Mouse (Mus musculus) forebrain, embryonic 15.5 days (tissue): ENCODE measurements at regions not wholly inside any gene's neighbourhood (a gene's known extent, or its start where the extent isn't known, plus 50 kb on each side); places are given as distances from the start of the nearest gene placed in this dataset.

Experiments
- ATAC-seq: fragments of 200-750 bp; cut with Nextera tagmentation; replicated peaks from 2 replicates; pipeline ENCODE4 v1.8.0; 2017; ENCODE audit warnings: mild to moderate bottlenecking, moderate TSS enrichment, moderate library complexity
- H3K27ac ChIP-seq: fragments of 300-500 bp; sonication (generic); replicated peaks from 2 replicates; pipeline ENCODE4 v1.5.1; 2015; ENCODE audit warnings: mild to moderate bottlenecking, inconsistent platforms
- H3K27me3 ChIP-seq: fragments of 300-500 bp; sonication (generic); 2 replicates; pipeline ENCODE4 v1.6.1; 2015; ENCODE audit warnings: inconsistent platforms
- H3K36me3 ChIP-seq: fragments of 300-500 bp; sonication (generic); 2 replicates; pipeline ENCODE4 v1.6.1; 2015; ENCODE audit warnings: mild to moderate bottlenecking, inconsistent platforms
- H3K4me1 ChIP-seq: fragments of 300-500 bp; sonication (generic); 2 replicates; pipeline ENCODE4 v1.6.1; 2015; ENCODE audit warnings: inconsistent platforms
- H3K4me2 ChIP-seq: fragments of 300-500 bp; sonication (generic); replicated peaks from 2 replicates; pipeline ENCODE4 v1.6.1; 2015; ENCODE audit warnings: mild to moderate bottlenecking, inconsistent platforms
- H3K4me3 ChIP-seq: fragments of 300-500 bp; sonication (generic); 2 replicates; pipeline ENCODE4 v1.5.1; 2015; ENCODE audit warnings: mild to moderate bottlenecking, inconsistent platforms
- H3K9ac ChIP-seq: fragments of 300-500 bp; sonication (generic); replicated peaks from 2 replicates; pipeline ENCODE4 v1.6.1; 2015; ENCODE audit warnings: mild to moderate bottlenecking, inconsistent platforms
- H3K9me3 ChIP-seq: fragments of 300-500 bp; sonication (generic); 2 replicates; pipeline ENCODE4 v1.6.1; 2016; ENCODE audit warnings: inconsistent platforms
- WGBS: fragments of 180-500 bp; shearing (Covaris S2); methylation state at CpG from one replicate; pipeline ENCODE4 v1.1.7; 2015; ENCODE audit warnings: mixed read lengths; 5-methylcytosine and 5-hydroxymethylcytosine counted together

DNA sequence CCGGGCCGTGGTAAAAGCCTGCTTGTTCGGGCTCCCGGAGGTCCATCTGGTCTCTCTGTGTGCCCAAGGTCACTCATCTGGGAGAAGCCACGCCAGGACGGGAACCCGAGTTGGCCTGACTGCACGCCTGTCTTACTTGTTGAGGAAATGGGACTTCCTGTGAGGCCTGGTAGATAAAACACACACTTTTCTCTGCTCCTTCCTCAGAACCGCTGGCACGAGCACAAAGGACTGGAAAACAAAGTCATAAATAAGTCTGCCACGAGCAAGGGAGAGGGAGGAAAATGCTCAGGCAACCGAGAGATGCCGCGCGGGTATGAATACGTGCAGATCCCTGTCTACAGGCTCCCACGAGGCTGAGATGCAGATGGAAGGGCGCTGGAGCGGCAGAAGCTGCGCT, 131.6 kb downstream of the Rybp start:
- Histone ChIP-seq H3K36me3 (no peaks in the 10 kb centered on the region), H3K4me3 (no peak overlapping the region)

DNA sequence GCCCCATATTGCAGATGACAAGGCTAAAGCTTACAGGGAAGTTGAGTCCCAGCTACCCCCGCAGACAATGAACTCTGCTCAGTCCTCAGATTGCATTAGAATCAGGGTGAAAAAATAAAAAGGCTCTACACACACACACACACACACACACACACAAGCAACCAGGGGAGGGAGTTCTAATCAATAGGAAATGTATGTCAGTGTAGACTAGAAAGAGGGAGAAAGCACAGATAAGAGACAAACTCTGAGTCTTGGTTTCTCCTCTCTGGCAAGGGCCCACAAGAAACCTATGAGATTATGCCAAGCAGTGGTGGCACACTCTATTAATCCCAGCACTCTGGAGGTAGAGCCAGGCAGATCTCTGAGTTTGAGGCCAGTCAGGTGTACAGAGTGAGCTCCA, 135.8 kb downstream of the Rybp start:
- no peak overlapping the region for H3K27ac ChIP-seq
- ATAC-seq: no peak
- no peak overlapping the region for H3K4me3 ChIP-seq
- peaks cover 24% of the 10 kb centered on the region for H3K4me1 ChIP-seq
- H3K9ac ChIP-seq: no peak overlapping the region
- no peak overlapping the region for H3K4me2 ChIP-seq
- H3K9me3 ChIP-seq: no peaks in the 10 kb centered on the region
- H3K27me3 ChIP-seq: no peaks in the 10 kb centered on the region
- 97% methylated on average over 1 of the region's 1 CpGs for WGBS
- H3K36me3 ChIP-seq: no peaks in the 10 kb centered on the region

More for the DNA sequence above, 131.6 kb downstream of the Rybp start:
- Histone ChIP-seq H3K27me3 (no peaks in the 10 kb centered on the region), H3K4me1 (peaks cover 25% of the 10 kb centered on the region), H3K27ac (peak overlapping the region; percentile 25; the same call in 1 of the 2 replicates), H3K4me2 (no peak overlapping the region), H3K9me3 (no peaks in the 10 kb centered on the region), H3K9ac (no peak overlapping the region)
- no peak for ATAC-seq
- WGBS: 45% methylated on average over 20 of the region's 20 CpGs

DNA sequence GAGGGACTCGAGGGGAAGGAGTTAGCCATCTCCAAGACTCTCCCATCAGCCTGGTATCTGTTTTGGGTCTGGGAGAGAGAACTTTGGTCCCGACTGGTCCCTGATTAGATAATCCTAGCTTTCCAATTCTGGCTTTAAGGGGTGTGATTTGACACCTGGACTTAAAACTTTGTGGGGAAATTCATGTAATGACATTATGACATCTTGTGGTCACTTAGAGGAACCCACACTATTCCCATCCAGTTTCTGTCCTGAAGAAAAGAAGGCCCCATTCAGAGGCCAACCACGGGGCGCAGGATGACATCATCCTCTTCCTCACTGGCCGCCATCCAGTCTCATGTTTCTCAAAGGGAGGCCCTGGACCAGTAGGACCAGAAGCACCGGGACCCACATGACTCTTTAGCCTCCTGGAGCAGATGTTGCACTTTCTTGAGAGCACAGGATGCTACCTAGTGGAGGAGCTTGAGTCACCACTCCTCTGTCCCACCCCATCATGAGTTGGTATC, 136.5 kb downstream of the Rybp start:
- no peak overlapping the region for H3K27ac ChIP-seq
- no peaks in the 10 kb centered on the region for H3K27me3 ChIP-seq
- no peak for ATAC-seq
- no peaks in the 10 kb centered on the region for H3K9me3 ChIP-seq
- H3K4me2 ChIP-seq: no peak overlapping the region
- no peak overlapping the region for H3K9ac ChIP-seq
- peaks cover 28% of the 10 kb centered on the region for H3K4me1 ChIP-seq
- no peak overlapping the region for H3K4me3 ChIP-seq
- WGBS: 58% methylated on average over 6 of the region's 6 CpGs
- no peaks in the 10 kb centered on the region for H3K36me3 ChIP-seq

DNA sequence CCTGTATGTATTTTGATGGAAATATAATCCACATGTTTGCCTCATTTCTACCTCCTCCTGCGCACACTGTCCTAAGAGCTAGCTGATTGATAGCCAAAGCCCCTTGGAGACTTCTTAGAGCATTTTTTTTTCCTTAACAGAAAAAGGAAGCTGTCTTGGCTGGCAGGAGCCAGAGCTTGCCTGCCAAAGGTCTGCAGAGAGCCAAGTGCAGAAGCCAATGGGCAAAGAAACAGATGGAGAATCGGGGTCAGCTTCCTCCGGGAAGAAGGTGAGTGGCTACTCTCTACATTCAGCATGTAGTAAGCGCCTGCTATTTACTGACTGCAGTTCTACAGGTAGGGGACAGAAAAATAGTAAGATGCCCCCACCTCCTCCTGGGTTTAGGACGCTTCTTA, 137.8 kb downstream of the Rybp start:
- no peak overlapping the region for H3K9ac ChIP-seq
- H3K4me1 ChIP-seq: peaks cover 30% of the 10 kb centered on the region
- H3K27ac ChIP-seq: no peak overlapping the region
- no peaks in the 10 kb centered on the region for H3K27me3 ChIP-seq
- ATAC-seq: no peak
- no peak overlapping the region for H3K4me2 ChIP-seq
- no peaks in the 10 kb centered on the region for H3K9me3 ChIP-seq
- WGBS: 77% methylated on average over 5 of the region's 5 CpGs
- H3K36me3 ChIP-seq: no peaks in the 10 kb centered on the region
- H3K4me3 ChIP-seq: no peak overlapping the region

DNA sequence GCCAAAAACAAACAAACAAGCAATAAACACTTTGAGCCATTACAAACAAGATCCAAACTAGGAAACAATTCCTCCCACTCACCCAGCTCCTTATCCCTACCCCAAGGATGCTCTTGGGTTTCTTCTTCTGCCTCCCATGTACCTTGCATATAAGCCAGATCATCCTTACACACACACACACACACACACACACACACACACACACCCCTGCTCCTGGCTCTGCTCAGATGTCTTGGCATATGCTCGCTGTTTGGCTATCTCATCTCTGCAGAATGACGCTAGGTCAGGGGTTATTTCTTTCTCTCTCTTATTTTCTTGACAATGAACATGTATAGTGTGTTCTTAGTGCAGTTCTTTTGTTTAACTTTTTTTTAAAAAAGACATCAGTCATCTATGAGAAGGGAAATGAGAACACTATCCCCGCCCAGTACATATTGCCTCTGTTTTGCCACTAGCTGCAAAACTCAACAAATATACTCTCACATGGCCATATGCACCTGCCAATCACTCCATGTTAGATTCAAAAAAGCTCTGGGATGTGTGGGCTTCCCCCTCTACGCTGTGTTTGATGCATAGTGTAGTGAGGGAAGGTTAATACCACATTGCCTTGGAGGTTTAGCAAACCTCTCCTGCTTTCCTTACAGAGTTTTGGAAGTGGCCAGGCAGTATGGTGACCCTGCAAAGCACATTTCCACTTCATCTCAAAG, 138.4 kb downstream of the Rybp start:
- H3K36me3 ChIP-seq: no peaks in the 10 kb centered on the region
- H3K27me3 ChIP-seq: no peaks in the 10 kb centered on the region
- peak; percentile 62 for ATAC-seq
- no peak overlapping the region for H3K4me3 ChIP-seq
- no peak overlapping the region for H3K9ac ChIP-seq
- no peaks in the 10 kb centered on the region for H3K9me3 ChIP-seq
- H3K4me1 ChIP-seq: peaks cover 36% of the 10 kb centered on the region
- no peak overlapping the region for H3K4me2 ChIP-seq
- no peak overlapping the region for H3K27ac ChIP-seq
- WGBS: 54% methylated on average over 4 of the region's 4 CpGs

DNA sequence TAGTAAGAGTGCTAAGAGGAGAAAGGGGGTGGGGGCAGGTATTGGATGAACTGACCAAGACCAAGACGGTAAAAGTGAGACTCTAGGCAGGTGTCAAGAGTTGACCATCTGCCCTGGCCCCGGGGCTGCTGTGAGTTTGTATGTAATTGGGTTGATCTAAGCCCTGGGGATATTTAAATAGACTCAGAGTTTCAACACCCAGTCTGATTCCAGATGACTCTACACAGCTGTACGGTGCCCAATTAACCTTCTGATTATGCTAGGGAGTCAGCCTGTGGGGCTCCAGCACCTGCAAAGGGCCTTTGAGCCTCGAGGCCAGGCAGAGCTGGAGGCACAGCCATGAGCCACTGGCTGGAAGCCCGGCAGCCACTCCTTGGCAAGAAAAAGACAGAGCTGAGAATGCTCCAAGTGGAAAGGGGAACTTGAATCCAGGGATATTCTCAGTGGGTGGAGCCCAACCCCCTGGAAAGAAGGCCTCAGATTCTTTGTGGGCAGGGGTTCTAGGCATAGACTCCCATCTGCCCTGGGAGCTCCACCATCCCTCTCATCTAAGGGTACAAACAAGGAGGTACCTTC, 140.8 kb downstream of the Rybp start:
- no peaks in the 10 kb centered on the region for H3K27me3 ChIP-seq
- no peak overlapping the region for H3K4me2 ChIP-seq
- H3K4me1 ChIP-seq: peaks cover 44% of the 10 kb centered on the region
- H3K9ac ChIP-seq: no peak overlapping the region
- no peak overlapping the region for H3K27ac ChIP-seq
- no peaks in the 10 kb centered on the region for H3K9me3 ChIP-seq
- 32% methylated on average over 5 of the region's 5 CpGs for WGBS
- no peak for ATAC-seq
- no peaks in the 10 kb centered on the region for H3K36me3 ChIP-seq
- H3K4me3 ChIP-seq: no peak overlapping the region

DNA sequence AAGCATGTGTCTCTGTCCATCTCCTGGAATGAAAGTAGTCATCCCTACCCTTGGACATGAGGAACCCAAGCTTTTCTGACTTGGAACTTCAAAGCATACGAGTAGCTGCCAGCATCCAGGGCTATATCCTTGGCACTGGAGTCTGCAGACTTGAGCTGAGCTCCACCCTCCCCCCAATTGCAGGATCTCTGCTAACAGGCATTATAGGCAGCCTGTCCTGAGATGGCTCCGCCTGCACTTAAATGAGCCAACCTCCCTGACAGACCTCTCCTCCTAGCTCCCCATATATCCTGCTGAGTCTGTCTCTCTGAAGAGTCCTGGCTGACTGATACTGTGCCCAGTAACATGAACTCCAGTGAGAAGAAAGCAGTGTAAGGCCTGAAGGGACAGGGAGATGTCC, 141.4 kb downstream of the Rybp start:
- WGBS: 71% methylated on average over 2 of the region's 2 CpGs
- no peaks in the 10 kb centered on the region for H3K27me3 ChIP-seq
- ATAC-seq: no peak

DNA sequence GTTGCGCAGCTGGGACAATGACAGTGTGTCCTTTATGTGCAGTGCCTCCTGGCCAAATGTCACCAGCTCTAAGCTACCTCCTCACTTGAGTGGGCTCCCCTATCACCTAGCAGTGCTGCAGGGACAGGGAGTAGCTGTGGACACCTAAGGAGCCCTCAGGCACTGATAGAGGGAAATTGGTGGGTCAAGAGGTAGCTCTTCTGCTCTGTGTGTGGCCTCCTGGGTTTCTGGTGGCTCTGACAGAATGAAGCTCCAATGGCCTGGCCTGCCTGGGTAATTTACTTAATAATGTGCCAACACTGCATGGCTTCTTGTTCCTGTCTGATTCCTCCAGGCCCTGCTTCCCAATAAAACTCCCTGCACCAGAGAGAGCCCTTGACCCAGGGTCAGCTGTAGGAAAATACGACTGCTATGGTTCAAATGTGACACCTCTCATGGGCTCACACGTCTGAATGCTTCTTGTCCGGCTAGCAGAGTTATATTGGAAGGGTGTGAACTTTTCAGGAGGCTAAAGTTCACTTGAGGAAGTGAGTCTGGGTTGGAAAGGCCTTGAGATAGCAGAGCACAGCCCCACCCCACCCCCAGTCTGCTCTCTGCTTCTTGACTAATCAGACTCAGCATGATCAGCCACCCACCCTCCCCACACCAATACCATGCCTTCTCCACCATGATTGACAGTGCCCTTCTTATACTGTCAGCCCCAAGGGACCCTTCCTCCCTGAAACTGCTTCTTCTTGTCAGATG, 142.6 kb downstream of the Rybp start:
- Histone ChIP-seq H3K4me3 (no peak overlapping the region), H3K36me3 (no peaks in the 10 kb centered on the region), H3K4me2 (no peak overlapping the region), H3K27ac (no peak overlapping the region), H3K27me3 (no peaks in the 10 kb centered on the region), H3K4me1 (peaks cover 47% of the 10 kb centered on the region), H3K9ac (no peak overlapping the region), H3K9me3 (no peaks in the 10 kb centered on the region)
- WGBS: 66% methylated on average over 4 of the region's 4 CpGs
- no peak for ATAC-seq

More for the DNA sequence above, 141.4 kb downstream of the Rybp start:
- Histone ChIP-seq H3K9me3 (no peaks in the 10 kb centered on the region), H3K27ac (no peak overlapping the region), H3K4me3 (no peak overlapping the region), H3K36me3 (no peaks in the 10 kb centered on the region), H3K4me2 (no peak overlapping the region), H3K9ac (no peak overlapping the region), H3K4me1 (peaks cover 44% of the 10 kb centered on the region)

DNA sequence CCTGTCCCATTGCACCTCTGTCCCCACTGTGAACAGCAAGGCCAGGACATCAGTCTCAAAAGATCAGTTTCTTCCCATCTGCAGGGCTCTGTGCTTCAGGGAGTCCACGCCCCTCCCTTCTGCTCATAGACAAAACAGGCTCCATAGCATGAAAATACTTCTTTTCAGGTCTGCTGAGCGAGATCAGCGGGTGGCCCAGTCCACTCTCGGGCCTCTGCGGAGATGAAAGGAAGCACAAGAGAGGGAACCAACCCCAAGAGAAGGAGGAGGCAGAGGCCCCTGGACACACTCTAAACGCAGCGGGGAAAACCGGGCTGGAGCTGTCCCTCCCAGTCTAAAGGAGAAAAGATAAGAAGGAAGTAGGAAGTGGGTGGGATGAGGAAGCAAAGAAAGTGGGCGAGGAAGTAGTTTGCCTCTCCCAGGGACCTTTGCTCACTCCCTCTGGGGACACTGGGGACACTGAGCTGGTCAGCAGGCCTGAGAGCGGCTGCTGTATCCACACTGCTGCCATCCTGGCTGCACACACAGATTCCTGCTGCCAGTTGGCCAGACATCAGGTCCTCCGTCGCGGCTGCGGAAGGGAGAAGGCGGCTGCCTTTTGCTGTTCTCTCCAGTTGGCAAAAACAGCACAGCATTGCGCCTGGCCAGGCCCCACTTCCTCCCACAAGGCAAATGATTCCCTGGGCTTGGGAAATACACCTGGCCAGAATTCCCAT, 143.5 kb downstream of the Rybp start:
- ATAC-seq: peak; percentile 62
- Histone ChIP-seq H3K27ac (peak overlapping the region; percentile 61), H3K9me3 (no peaks in the 10 kb centered on the region), H3K4me3 (peak overlapping the region; percentile 20), H3K9ac (peak overlapping the region; percentile 26; the same call in 1 of the 2 replicates), H3K27me3 (no peaks in the 10 kb centered on the region), H3K4me2 (peak overlapping the region; percentile 42), H3K36me3 (no peaks in the 10 kb centered on the region), H3K4me1 (peaks cover 40% of the 10 kb centered on the region)
- WGBS: 4% methylated on average over 16 of the region's 16 CpGs

DNA sequence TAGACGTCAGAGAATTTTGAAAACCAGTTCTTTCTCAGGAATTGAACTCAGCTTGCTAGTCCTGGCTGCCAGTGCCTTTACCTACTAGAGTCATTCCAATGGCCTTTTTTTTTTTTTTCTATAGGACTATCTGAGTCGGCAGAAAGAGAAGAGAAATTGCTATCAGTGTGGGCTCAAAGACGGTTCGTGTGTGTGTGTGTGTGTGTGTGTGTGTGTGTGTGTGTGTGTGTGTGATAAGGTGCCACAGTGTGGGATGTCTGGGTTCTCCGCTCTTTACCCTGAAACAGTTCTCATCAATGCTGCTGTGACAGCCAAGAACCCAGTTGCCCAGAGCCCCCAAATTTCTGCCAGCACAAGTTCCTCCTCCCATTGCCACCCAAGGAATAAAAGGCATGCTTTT, 146.1 kb downstream of the Rybp start:
- ATAC-seq: no peak
- Histone ChIP-seq H3K4me1 (peaks cover 30% of the 10 kb centered on the region), H3K9me3 (no peaks in the 10 kb centered on the region), H3K4me3 (no peak overlapping the region), H3K9ac (no peak overlapping the region), H3K4me2 (no peak overlapping the region), H3K27ac (no peak overlapping the region), H3K27me3 (no peaks in the 10 kb centered on the region), H3K36me3 (no peaks in the 10 kb centered on the region)
- 70% methylated on average over 5 of the region's 5 CpGs for WGBS

DNA sequence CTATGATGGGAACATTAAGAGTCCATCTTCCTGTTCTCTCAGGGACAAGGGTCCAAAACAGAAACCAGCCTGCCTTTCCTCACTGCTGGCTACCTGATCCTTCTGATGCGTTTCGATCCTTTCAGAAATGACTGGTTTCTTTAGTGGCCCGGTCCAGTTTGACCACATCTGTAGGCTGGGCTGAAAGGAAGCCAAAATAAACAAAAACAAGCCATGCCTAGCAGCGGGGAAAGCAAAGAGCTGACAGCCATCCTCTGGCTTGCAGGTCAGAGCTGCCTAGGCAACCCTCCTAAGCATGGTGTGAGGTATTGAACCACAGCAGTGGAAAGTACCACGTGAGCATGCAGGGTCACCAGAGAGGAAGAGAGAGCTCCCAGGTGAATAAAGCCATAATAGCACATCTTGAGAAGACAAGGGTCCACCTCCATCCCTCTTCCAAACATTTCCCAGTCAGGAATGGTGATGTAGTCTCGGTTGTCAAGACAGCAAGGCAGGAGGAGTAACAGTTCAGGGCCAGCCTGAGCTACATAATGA, 146.6 kb downstream of the Rybp start:
- Histone ChIP-seq H3K4me3 (no peak overlapping the region), H3K36me3 (no peaks in the 10 kb centered on the region), H3K9me3 (no peaks in the 10 kb centered on the region), H3K4me2 (no peak overlapping the region), H3K27ac (no peak overlapping the region), H3K27me3 (no peaks in the 10 kb centered on the region), H3K4me1 (peaks cover 25% of the 10 kb centered on the region), H3K9ac (no peak overlapping the region)
- 63% methylated on average over 6 of the region's 6 CpGs for WGBS
- ATAC-seq: no peak

DNA sequence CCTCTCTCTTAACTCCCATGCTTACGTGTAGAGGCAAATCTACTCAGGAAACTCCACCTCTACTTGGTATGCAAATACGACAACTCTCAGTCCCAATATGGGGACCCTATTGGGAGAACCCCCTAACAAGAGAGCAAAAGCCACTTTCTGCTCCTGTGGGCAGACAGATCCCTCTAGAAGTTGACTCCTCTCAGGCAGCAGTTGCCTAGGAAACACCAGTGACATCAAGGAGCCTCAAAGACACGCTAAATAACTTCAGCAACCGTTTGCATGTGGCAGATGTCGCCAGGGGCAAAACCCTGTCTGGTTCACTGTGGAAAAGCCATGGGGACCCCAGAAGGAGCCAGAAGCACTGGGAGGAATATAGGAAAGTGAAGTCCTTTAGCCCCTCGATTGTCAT, 147.5 kb downstream of the Rybp start:
- WGBS: 59% methylated on average over 6 of the region's 6 CpGs
- ATAC-seq: no peak
- Histone ChIP-seq H3K4me1 (peaks cover 26% of the 10 kb centered on the region), H3K9ac (no peak overlapping the region), H3K4me2 (no peak overlapping the region), H3K27me3 (no peaks in the 10 kb centered on the region), H3K4me3 (no peak overlapping the region), H3K27ac (no peak overlapping the region), H3K9me3 (no peaks in the 10 kb centered on the region), H3K36me3 (no peaks in the 10 kb centered on the region)
